Comparison of ENCODE assay signal across 27 mouse cellular contexts in genomic region chr9:72944286-72944685, GRCm38 (mm10). TPM values are rescaled to one million over a fixed set of nuclear protein-coding genes. Genes with fewer than 3 reads are reported as not detected.
A peak's percentile ranks its signal among the peaks of the same experiment; 100 is the strongest.
DNase-seq lines count a peak whose midpoint lies in the region; TF ChIP-seq lines count a peak whose summit lies in the region.
"Had no signal": no experiment of that assay in that cellular context is flagged by ENCODE, and none has a peak within 500 bp of the region (broad histone marks: within the 10 kb centered on the region; RNA-seq: fewer than 3 reads in every experiment).

No protein-coding gene starts in this region.

- TF ChIP-seq POLR2A in ES-Bruce4 (IDR thresholded peaks at IDR 0.05; ENCODE audit: insufficient read depth, low read length) = no peak

- peaks cover 18% of the 10 kb centered on the region for H3K4me1 ChIP-seq in E14TG2a.4 (replicated peaks; ENCODE audit: low read depth, low read length)
- H3K4me1 ChIP-seq in ES-Bruce4 (ENCODE audit: control insufficient read depth, insufficient read depth, low read length) = no peaks in the 10 kb centered on the region
- H3K4me1 ChIP-seq: embryonic facial prominence, embryonic 13.5 days; embryonic facial prominence, embryonic 15.5 days; forebrain, embryonic 10.5 days had no signal

- H3K9me3 ChIP-seq in E14TG2a.4 (ENCODE audit: low read length) = no peaks in the 10 kb centered on the region
- peaks cover 5% of the 10 kb centered on the region for H3K9me3 ChIP-seq in ES-Bruce4 (replicated peaks; ENCODE audit: control insufficient read depth, insufficient read depth, low read length, poor library complexity, severe bottlenecking)
- H3K9me3 ChIP-seq: embryonic facial prominence, embryonic 15.5 days had no signal

- no peak overlapping the region for H3K9ac ChIP-seq in ES-Bruce4 (ENCODE audit: low read depth, poor library complexity, severe bottlenecking)
- H3K9ac ChIP-seq: embryonic facial prominence, embryonic 13.5 days; embryonic facial prominence, embryonic 15.5 days had no signal

- H3K4me3 ChIP-seq in E14TG2a.4 (replicated peaks; ENCODE audit: low read length) = peak overlapping the region; percentile 45; the same call in 1 of the 2 replicates
- 0 out of 2 replicates have a peak overlapping the region, but pooled peaks have one; percentile 4 for H3K4me3 ChIP-seq in ES-Bruce4 (ENCODE audit: low read depth, low read length)
- H3K4me3 ChIP-seq: embryonic facial prominence, embryonic 13.5 days; embryonic facial prominence, embryonic 15.5 days; erythroblast, embryonic 14.5 days; forebrain, embryonic 10.5 days had no signal

- no peak overlapping the region for H3K27ac ChIP-seq in ES-Bruce4 (ENCODE audit: insufficient read depth, low read length)
- H3K27ac ChIP-seq: embryonic facial prominence, embryonic 13.5 days; embryonic facial prominence, embryonic 15.5 days; forebrain, embryonic 10.5 days had no signal

- TF ChIP-seq CTCF in E14TG2a.4 (conservative IDR thresholded peaks at IDR 0.05; ENCODE audit: low read length) (no peak), ES-Bruce4 (IDR thresholded peaks at IDR 0.05; ENCODE audit: low read depth, low read length) (no peak)

- no peak for TF ChIP-seq EP300 in ES-Bruce4 (IDR thresholded peaks at IDR 0.05; ENCODE audit: insufficient read depth, low read depth, low read length)

- peak; percentile 82 for DNase-seq in heart, adult 11 months
- no peak for DNase-seq in heart, adult 18-20 months
- DNase-seq in left cerebral cortex, adult 8-10 months (ENCODE audit: low spot score in 2 of 2) = no peak
- DNase-seq: adrenal gland, adult 2 months; adrenal gland, postnatal 10 days; adrenal gland, postnatal 25 days; cerebellum, adult 11 months; cerebellum, adult 18-20 months; cerebellum, adult 8-10 months; cerebellum, adult 9-11 months; cerebellum, postnatal 14 days; cerebellum, postnatal 36 days; embryo, embryonic 11 days had no signal

- H3K27me3 ChIP-seq in E14TG2a.4 (ENCODE audit: insufficient read depth, low read length) (peaks cover 15% of the 10 kb centered on the region), ES-Bruce4 (ENCODE audit: control insufficient read depth, insufficient read depth, low read length, poor library complexity, severe bottlenecking) (no peaks in the 10 kb centered on the region)
- H3K27me3 ChIP-seq: embryonic facial prominence, embryonic 13.5 days; embryonic facial prominence, embryonic 15.5 days had no signal

- H3K36me3 ChIP-seq in E14TG2a.4 (ENCODE audit: insufficient read depth, low read length) (no peaks in the 10 kb centered on the region), ES-Bruce4 (ENCODE audit: control insufficient read depth, insufficient read depth, low read length, poor library complexity, severe bottlenecking) (no peaks in the 10 kb centered on the region)

RNA-seq across cellular contexts. Expression of gene Dyx1c1, which starts 14.3 kb away (rescaled TPM):
- under 1 TPM; 0.30 to 0.57 TPM for total RNA-seq in heart, adult 18-20 months (2021)
- polyA plus RNA-seq in ES-Bruce4 (2011; ENCODE audit: insufficient read depth, insufficient read length, low read depth, missing spikeins) = 2.3 and 2.4 TPM in 2 replicates
- 1 to 10 TPM; 1.7 to 2.5 (median 2.1) TPM for total RNA-seq in left cerebral cortex, adult 8-10 months (2022)
- polyA plus RNA-seq: erythroblast, embryonic 14.5 days had no signal

RNA-seq across cellular contexts. Expression of gene Gm44503, which starts 14.4 kb away (rescaled TPM):
- total RNA-seq in heart, adult 18-20 months (2021) = not detected
- polyA plus RNA-seq in ES-Bruce4 (2011; ENCODE audit: insufficient read depth, insufficient read length, low read depth, missing spikeins) = not detected in 2 replicates
- not detected for total RNA-seq in left cerebral cortex, adult 8-10 months (2022)
- total RNA-seq: adrenal gland, adult 2 months; adrenal gland, postnatal 25 days; adrenal gland, postnatal 4 days; MEL had no signal
- polyA plus RNA-seq: brain, embryonic 14.5 days; C2C12; embryonic facial prominence, embryonic 13.5 days; embryonic facial prominence, embryonic 15.5 days; forebrain, embryonic 10.5 days; forebrain, embryonic 14.5 days; forebrain, embryonic 16.5 days; frontal cortex, adult 2 months had no signal

RNA-seq across cellular contexts. Expression of gene Pygo1, which starts 18.8 kb away (rescaled TPM):
- 10 to 100 TPM; 13.5 to 14.9 TPM for total RNA-seq in heart, adult 18-20 months (2021)
- 1.2 and 1.3 TPM in 2 replicates for polyA plus RNA-seq in ES-Bruce4 (2011; ENCODE audit: insufficient read depth, insufficient read length, low read depth, missing spikeins)
- total RNA-seq in left cerebral cortex, adult 8-10 months (2022) = 10 to 100 TPM; 16.5 to 19.2 (median 17.9) TPM
- total RNA-seq: common myeloid progenitor, adult 5-6 weeks; MEL had no signal
- polyA plus RNA-seq: erythroblast, embryonic 14.5 days had no signal

RNA-seq across cellular contexts. Expression of gene Ccpg1os, which starts 40.9 kb away (rescaled TPM):
- 1 to 10 TPM; 5.8 to 6.7 TPM for total RNA-seq in heart, adult 18-20 months (2021)
- 13.0 and 15.4 TPM in 2 replicates for polyA plus RNA-seq in ES-Bruce4 (2011; ENCODE audit: insufficient read depth, insufficient read length, low read depth, missing spikeins)
- 10 to 100 TPM; 10.9 to 14.0 (median 12.2) TPM for total RNA-seq in left cerebral cortex, adult 8-10 months (2022)

RNA-seq across cellular contexts. Expression of gene Ccpg1, which starts 40.9 kb away (rescaled TPM):
- total RNA-seq in heart, adult 18-20 months (2021) = 10 to 100 TPM; 84.9 to 95.1 TPM
- polyA plus RNA-seq in ES-Bruce4 (2011; ENCODE audit: insufficient read depth, insufficient read length, low read depth, missing spikeins) = 41.5 and 41.9 TPM in 2 replicates
- 100 to 1,000 TPM in 3 of 4 experiments, 10 to 100 TPM in 1; 91.0 to 108 (median 102) TPM for total RNA-seq in left cerebral cortex, adult 8-10 months (2022)
